Mouse (Mus musculus) right cerebral cortex, postnatal 4 days (tissue): Measurements from ENCODE around the gene Chm.
"Not testable (repeated sequence)": the region's sequence is repeated elsewhere in the genome, so short reads cannot be mapped to it uniquely, and the experiment has no call there.

Experiments
- DNase-seq: peaks from one replicate; pipeline ENCODE4 v3.0.0-alpha.2; 2022

Gene Chm

GRCm38 (mm10) chrX:113185230-113185985 lies at the start of gene Chm:
Gene Chm (minus strand): TSS chrX:113185517.
- peak; percentile 43 for DNase-seq

- no peak for DNase-seq
These were observed 8.6 kb upstream of the Chm start for GRCm38 (mm10) chrX:113193901-113194300.

- no peak for DNase-seq
These were observed 618 bp downstream of the Chm start for GRCm38 (mm10) chrX:113184569-113185229.

GRCm38 (mm10) chrX:113180856-113181255 lies 4.5 kb downstream of the Chm start:
- DNase-seq = not testable (repeated sequence)

- no peak for DNase-seq
These were observed 12.6 kb downstream of the Chm start for GRCm38 (mm10) chrX:113172766-113173165.

- DNase-seq = no peak
These were observed 13.0 kb downstream of the Chm start for GRCm38 (mm10) chrX:113172271-113172670.

GRCm38 (mm10) chrX:113160268-113160860 lies 25.0 kb downstream of the Chm start:
- no peak for DNase-seq

- DNase-seq = no peak
These were observed 101.1 kb downstream of the Chm start for GRCm38 (mm10) chrX:113084171-113084570.

GRCm38 (mm10) chrX:113076053-113076452 lies 109.3 kb downstream of the Chm start:
- DNase-seq = no peak

- no peak for DNase-seq
These were observed 110.5 kb downstream of the Chm start for GRCm38 (mm10) chrX:113074823-113075222.

- DNase-seq = no peak
These were observed 181.7 kb downstream of the Chm start for GRCm38 (mm10) chrX:113003621-113004020.

- DNase-seq = no peak
These were observed 183.1 kb downstream of the Chm start for GRCm38 (mm10) chrX:113002192-113002591.
